Mouse (Mus musculus) CH12.LX (cell line): ENCODE measurements at regions not wholly inside any gene's neighbourhood (a gene's known extent, or its start where the extent isn't known, plus 50 kb on each side); places are given as distances from the start of the nearest gene placed in this dataset.

Experiments used
- DNase-seq: peaks from one replicate; pipeline ENCODE4 v3.0.0-alpha.2; 2013; ENCODE audit errors: extremely low read depth
- H3K27ac ChIP-seq: 2 replicates; pipeline ENCODE4 v1.5.1; 2012; ENCODE audit warnings: low read depth, mild to moderate bottlenecking, control low read depth, moderate library complexity; ENCODE audit not compliant: insufficient read depth
- H3K27me3 ChIP-seq: replicated peaks from 2 replicates; pipeline ENCODE3; 2012; ENCODE audit warnings: inconsistent platforms
- H3K36me3 ChIP-seq, 2 experiments: replicated peaks in 1 of 2; 2 replicates each; pipeline versions ENCODE3 to v1.6.1; 2012; ENCODE audit warnings: inconsistent platforms in 1 of 2, low read length in 1 of 2, mild to moderate bottlenecking in 1 of 2, mixed read lengths in 1 of 2, moderate library complexity in 1 of 2; ENCODE audit not compliant: control insufficient read depth in 1 of 2, insufficient read depth in 1 of 2
- H3K4me1 ChIP-seq, 2 experiments: 2 replicates each; pipeline ENCODE4 v1.6.1; 2012; ENCODE audit warnings: inconsistent platforms in 1 of 2, moderate library complexity in 1 of 2; ENCODE audit not compliant: insufficient read depth in 2 of 2, control insufficient read depth in 1 of 2
- H3K4me2 ChIP-seq: 2 replicates; pipeline ENCODE4 v1.6.1; 2012; ENCODE audit warnings: low read depth, mild to moderate bottlenecking, control low read depth; ENCODE audit not compliant: poor library complexity, insufficient read depth, severe bottlenecking
- H3K4me3 ChIP-seq, 3 experiments: fragments of 150-350 bp in 1 of 3; sonication (generic) in 1 of 3; replicated peaks in 1 of 3; 2 replicates each; pipeline versions ENCODE3 to v1.5.1; 2011 to 2012; ENCODE audit warnings: low read depth in 2 of 3, low read length in 2 of 3, mild to moderate bottlenecking in 2 of 3, moderate library complexity in 2 of 3, control low read depth in 1 of 3, improper control_type of control experiment in 1 of 3, inconsistent platforms in 1 of 3, mixed read lengths in 1 of 3; ENCODE audit not compliant: poor library complexity in 1 of 3
- H3K79me2 ChIP-seq: replicated peaks from 2 replicates; pipeline ENCODE4 v1.6.1; 2012; ENCODE audit warnings: mild to moderate bottlenecking, moderate library complexity; ENCODE audit not compliant: control insufficient read depth, poor library complexity, insufficient read depth, severe bottlenecking; ENCODE audit errors: extremely low read depth
- H3K9ac ChIP-seq: 2 replicates; pipeline ENCODE4 v1.6.1; 2012; ENCODE audit warnings: low read depth, mild to moderate bottlenecking, control low read depth, moderate library complexity; ENCODE audit not compliant: insufficient read depth
- H3K9me3 ChIP-seq: replicated peaks from 2 replicates; pipeline ENCODE3; 2012; ENCODE audit warnings: low read length, inconsistent platforms, mixed read lengths
- BHLHE40 ChIP-seq: IDR thresholded peaks from 2 replicates; pipeline ENCODE4 v1.6.1; 2011; ENCODE audit warnings: mild to moderate bottlenecking, low read depth, low read length, improper control_type of control experiment
- CHD2 ChIP-seq: IDR thresholded peaks from 2 replicates; pipeline ENCODE4 v1.6.1; 2011; ENCODE audit warnings: low read length, improper control_type of control experiment
- ELF1 ChIP-seq: IDR thresholded peaks from 2 replicates; pipeline ENCODE4 v1.6.1; 2014; ENCODE audit warnings: low read depth, mild to moderate bottlenecking, inconsistent platforms, low read length, improper control_type of control experiment
- EP300 ChIP-seq: IDR thresholded peaks from 2 replicates; pipeline ENCODE4 v1.6.1; 2011; ENCODE audit warnings: low read length, improper control_type of control experiment
- ETS1 ChIP-seq: conservative IDR thresholded peaks from 2 replicates; pipeline ENCODE4 v1.6.1; 2012; ENCODE audit warnings: low read depth, mild to moderate bottlenecking, inconsistent platforms, low read length, improper control_type of control experiment, moderate library complexity
- GABPA ChIP-seq: IDR thresholded peaks from 2 replicates; pipeline ENCODE4 v1.6.1; 2012; ENCODE audit warnings: low read depth, low read length, improper control_type of control experiment, inconsistent platforms; ENCODE audit not compliant: insufficient replicate concordance
- JUN ChIP-seq: IDR thresholded peaks from 2 replicates; pipeline ENCODE4 v1.6.1; 2011; ENCODE audit warnings: low read depth, mild to moderate bottlenecking, low read length, improper control_type of control experiment, moderate library complexity; ENCODE audit not compliant: insufficient read depth
- KAT2A ChIP-seq: IDR thresholded peaks from 2 replicates; pipeline ENCODE4 v1.6.1; 2012; ENCODE audit warnings: low read length, improper control_type of control experiment, inconsistent platforms; ENCODE audit not compliant: insufficient replicate concordance
- MAFK ChIP-seq: IDR thresholded peaks from 2 replicates; pipeline ENCODE4 v1.6.1; 2011; ENCODE audit warnings: low read length, improper control_type of control experiment; ENCODE audit not compliant: insufficient replicate concordance
- MXI1 ChIP-seq: IDR thresholded peaks from 2 replicates; pipeline ENCODE4 v1.6.1; 2011; ENCODE audit warnings: mild to moderate bottlenecking, low read depth, low read length, improper control_type of control experiment
- NELFE ChIP-seq: IDR thresholded peaks from 2 replicates; pipeline ENCODE4 v1.6.1; 2011; ENCODE audit warnings: low read depth, low read length, improper control_type of control experiment
- RAD21 ChIP-seq: IDR thresholded peaks from 2 replicates; pipeline ENCODE4 v1.6.1; 2011; ENCODE audit warnings: low read depth, mild to moderate bottlenecking, low read length, improper control_type of control experiment, moderate library complexity
- TBP ChIP-seq: conservative IDR thresholded peaks from 2 replicates; pipeline ENCODE4 v1.6.1; 2011; ENCODE audit warnings: low read depth, low read length, improper control_type of control experiment
- TCF12 ChIP-seq: IDR thresholded peaks from 2 replicates; pipeline ENCODE4 v1.6.1; 2014; ENCODE audit warnings: low read depth, mild to moderate bottlenecking, inconsistent platforms, low read length, improper control_type of control experiment
- UBTF ChIP-seq: IDR thresholded peaks from 2 replicates; pipeline ENCODE4 v1.6.1; 2012; ENCODE audit warnings: low read depth, mild to moderate bottlenecking, inconsistent platforms, low read length, improper control_type of control experiment, moderate library complexity
- ZC3H11A ChIP-seq: IDR thresholded peaks from 2 replicates; pipeline ENCODE4 v1.6.1; 2012; ENCODE audit warnings: low read depth, mild to moderate bottlenecking, inconsistent platforms, low read length, improper control_type of control experiment
- dilution Hi-C: fragments of 300-500 bp; cut with MboI; formaldehyde crosslinking; loops from 2 replicates; pipeline ENCODE4 v1.14.3; 2020; ENCODE audit warnings: low sequenced_read_pairs; ENCODE audit not compliant: extremely low pct_unique_long_range_greater_than_20kb, extremely low pct_ligation_motif_present
- in situ Hi-C: fragments of 300-500 bp; cut with MboI; formaldehyde crosslinking; loops from 3 replicates; pipeline ENCODE4 v1.14.3; 2019; ENCODE audit warnings: low sequenced_read_pairs, low pct_ligation_motif_present, low pct_unique_long_range_greater_than_20kb, mixed read lengths

- no peaks in the 10 kb centered on the region for H3K79me2 ChIP-seq
- no peak overlapping the region for H3K9ac ChIP-seq
- TF ChIP-seq MXI1 = no peak
- no peak for TF ChIP-seq JUN
- no peak for TF ChIP-seq TCF12
- no peaks in the 10 kb centered on the region for H3K9me3 ChIP-seq
- no peaks in the 10 kb centered on the region for H3K36me3 ChIP-seq
- H3K4me3 ChIP-seq = no peak overlapping the region
- dilution Hi-C loops (no loop called here), in situ Hi-C loops (no loop called here)
- H3K4me2 ChIP-seq = no peak overlapping the region
- H3K27me3 ChIP-seq = no peaks in the 10 kb centered on the region
- no peaks in the 10 kb centered on the region for H3K4me1 ChIP-seq
- H3K27ac ChIP-seq = no peak overlapping the region
- DNase-seq = no peak
These were observed 293.0 kb upstream of the Klhl29 start for GRCm38 (mm10) chr12:5668486-5668885.

DNA sequence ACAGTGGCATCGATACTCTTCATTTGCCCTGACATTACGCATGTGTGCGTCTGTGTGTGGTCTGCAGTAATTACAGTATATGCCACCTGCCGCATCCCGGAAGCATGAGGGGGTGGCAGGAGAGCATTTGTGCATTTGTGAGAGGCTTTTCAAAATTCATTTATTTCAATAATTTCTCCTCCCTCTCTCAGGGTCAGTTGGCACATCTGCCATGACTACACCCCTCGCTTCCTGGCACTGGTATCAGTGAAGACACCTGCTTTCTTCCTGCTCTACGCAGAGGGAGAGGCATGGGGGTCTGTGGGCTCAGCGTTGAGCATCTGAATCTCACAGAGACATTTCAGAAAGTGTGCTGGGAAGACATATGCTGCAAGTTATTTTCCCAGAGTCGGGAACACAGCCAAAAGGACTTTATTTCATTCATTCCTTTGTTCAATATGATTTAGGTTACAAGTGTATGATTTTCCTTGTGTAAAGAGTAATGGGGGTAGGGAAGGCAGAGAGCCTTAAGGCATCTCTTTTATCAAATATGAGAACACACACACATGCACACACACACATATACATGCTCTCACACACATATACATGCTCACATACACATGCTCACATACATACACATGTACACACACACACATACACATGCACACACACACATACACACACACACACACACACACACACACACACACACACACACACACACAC lies 262.2 kb upstream of the Klhl29 start:
- Histone ChIP-seq H3K9ac (no peak overlapping the region), H3K79me2 (no peaks in the 10 kb centered on the region), H3K4me2 (no peak overlapping the region), H3K27me3 (no peaks in the 10 kb centered on the region), H3K27ac (no peak overlapping the region), H3K4me3 (no peak overlapping the region), H3K36me3 (no peaks in the 10 kb centered on the region), H3K9me3 (no peaks in the 10 kb centered on the region), H3K4me1 (no peaks in the 10 kb centered on the region)
- TF ChIP-seq EP300 (no peak), UBTF (no peak), ELF1 (no peak), NELFE (no peak)
- DNase-seq = no peak
- in situ Hi-C loops (no loop called here), dilution Hi-C loops (no loop called here)

- in situ Hi-C loops (no loop called here), dilution Hi-C loops (no loop called here)
- Histone ChIP-seq H3K27ac (no peak overlapping the region), H3K9me3 (no peaks in the 10 kb centered on the region), H3K4me3 (no peak overlapping the region), H3K79me2 (no peaks in the 10 kb centered on the region), H3K27me3 (no peaks in the 10 kb centered on the region), H3K9ac (no peak overlapping the region), H3K4me1 (no peaks in the 10 kb centered on the region), H3K4me2 (no peak overlapping the region), H3K36me3 (no peaks in the 10 kb centered on the region)
- TF ChIP-seq TCF12 = no peak
- no peak for TF ChIP-seq JUN
- TF ChIP-seq ZC3H11A = no peak
- no peak for TF ChIP-seq NELFE
- TF ChIP-seq ETS1 = no peak
- no peak for TF ChIP-seq CHD2
- no peak for TF ChIP-seq TBP
- TF ChIP-seq KAT2A = no peak
- TF ChIP-seq BHLHE40 = no peak
- no peak for TF ChIP-seq UBTF
- no peak for TF ChIP-seq GABPA
- TF ChIP-seq MAFK = no peak
- no peak for TF ChIP-seq RAD21
- no peak for DNase-seq
These were observed 258.5 kb upstream of the Klhl29 start for GRCm38 (mm10) chr12:5633971-5634370.
